Comparison of ENCODE assay signal across 13 mouse cellular contexts in the genomic region with DNA sequence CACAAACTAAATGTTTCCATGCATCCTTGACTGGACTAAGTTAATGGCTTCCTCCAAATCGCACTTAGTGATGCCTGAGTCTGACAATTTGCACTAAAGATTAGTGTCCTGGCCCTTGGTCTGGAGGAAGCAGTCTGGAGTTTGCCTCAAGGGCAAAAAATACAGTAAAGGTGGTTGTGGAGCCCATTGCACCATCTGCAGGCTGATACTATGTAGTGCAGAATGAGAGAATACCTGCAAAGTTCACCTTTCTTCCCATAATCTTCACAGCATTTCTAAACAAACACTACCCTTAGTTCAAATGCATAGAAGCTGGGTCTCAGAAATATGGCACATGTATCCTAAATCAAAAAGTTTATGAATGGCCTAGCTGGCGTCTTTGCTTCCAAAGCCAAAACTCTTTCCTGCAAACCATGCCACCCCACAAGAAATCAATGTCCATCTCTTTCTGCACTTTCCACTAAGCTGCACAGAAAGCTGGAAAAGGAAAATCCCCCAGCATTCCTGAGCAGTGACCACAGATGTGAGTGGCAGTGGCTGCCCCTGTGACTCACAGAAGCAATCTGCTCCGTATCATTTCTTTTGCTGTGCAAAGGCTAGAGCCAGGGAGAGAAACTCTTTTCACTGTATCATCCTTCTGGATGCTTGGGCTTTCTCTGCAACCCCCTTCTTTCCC. TPM values are rescaled to one million over a fixed set of nuclear protein-coding genes. Genes with fewer than 3 reads are reported as not detected.
DNase-seq lines count a peak whose midpoint lies in the region; ATAC-seq and TF ChIP-seq lines count a peak whose summit lies in the region.
"Had no signal": no experiment of that assay in that cellular context is flagged by ENCODE, and none has a peak within 500 bp of the region (broad histone marks: within the 10 kb centered on the region; RNA-seq: fewer than 3 reads in every experiment).

No protein-coding gene starts in this region.

- no peaks in the 10 kb centered on the region for H3K36me3 ChIP-seq in liver, adult 2 months (ENCODE audit: control insufficient read depth, insufficient read depth, low read length)
- no peaks in the 10 kb centered on the region for H3K36me3 ChIP-seq in liver, embryonic 12.5 days
- no peaks in the 10 kb centered on the region for H3K36me3 ChIP-seq in ES-E14 (ENCODE audit: control insufficient read depth, insufficient read depth, low read length, poor library complexity, severe bottlenecking)
- H3K36me3 ChIP-seq: heart, embryonic 13.5 days; lung, embryonic 15.5 days had no signal

- H3K4me2 ChIP-seq in liver, embryonic 12.5 days, result no peak overlapping the region
- H3K4me2 ChIP-seq: heart, embryonic 13.5 days; lung, embryonic 15.5 days had no signal

- TF ChIP-seq POLR2A in liver, adult 2 months (IDR thresholded peaks at IDR 0.05; ENCODE audit: extremely low read depth, insufficient read depth, low read length), result no peak

- H3K27me3 ChIP-seq in liver, adult 2 months (ENCODE audit: control insufficient read depth, insufficient read depth, low read length), result no peaks in the 10 kb centered on the region
- H3K27me3 ChIP-seq in liver, embryonic 12.5 days (replicated peaks), result no peaks in the 10 kb centered on the region
- H3K27me3 ChIP-seq: heart, embryonic 13.5 days; lung, embryonic 15.5 days had no signal

- no peak for ATAC-seq in CD4-positive, CD25-positive, alpha-beta regulatory T cell, adult 4 months
- ATAC-seq in liver, embryonic 12.5 days, result no peak
- ATAC-seq in monocyte, adult 5-6 weeks (replicated peaks; ENCODE audit: insufficient number of reproducible peaks, low FRiP score, low TSS enrichment, poor library complexity, severe bottlenecking), result peak; percentile 53; the same call in 1 of the 2 replicates
- ATAC-seq: inflammation-experienced regulatory T-cells, adult 6 months had no signal

- DNase-seq in CD4-positive, CD25-positive, alpha-beta regulatory T cell, adult 2 months (ENCODE audit: low read depth, low spot score), result peak; percentile 24
- DNase-seq in liver, adult 2 months (ENCODE audit: extremely low read depth, low read depth, low spot score), result no peak
- no peak for DNase-seq in ES-E14 (ENCODE audit: low read depth, low spot score)
- DNase-seq in cerebellum, adult 11-12 months, result no peak
- no peak for DNase-seq in kidney, postnatal 25 days

- no peak overlapping the region for H3K9ac ChIP-seq in liver, adult 2 months (ENCODE audit: low read depth, low read length)
- no peak overlapping the region for H3K9ac ChIP-seq in liver, embryonic 12.5 days
- no peak overlapping the region for H3K9ac ChIP-seq in ES-E14 (ENCODE audit: insufficient read depth, low read depth, low read length, poor library complexity, severe bottlenecking)
- H3K9ac ChIP-seq: heart, embryonic 13.5 days; lung, embryonic 15.5 days had no signal

- H3K4me3 ChIP-seq in liver, adult 2 months (ENCODE audit: insufficient read depth, low read depth, low read length), result no peak overlapping the region
- no peak overlapping the region for H3K4me3 ChIP-seq in liver, embryonic 12.5 days
- H3K4me3 ChIP-seq in ES-E14 (ENCODE audit: insufficient read depth in 1 of 2, low read depth in 1 of 2, low read length in 2 of 2, poor library complexity in 1 of 2, severe bottlenecking in 1 of 2), result no peak overlapping the region
- H3K4me3 ChIP-seq: heart, embryonic 13.5 days; lung, embryonic 15.5 days had no signal

- no peak overlapping the region for H3K27ac ChIP-seq in liver, adult 2 months (replicated peaks; ENCODE audit: insufficient read depth, low read depth, low read length)
- H3K27ac ChIP-seq in liver, embryonic 12.5 days, result no peak overlapping the region
- H3K27ac ChIP-seq in ES-E14 (ENCODE audit: insufficient read depth, low read depth, low read length, poor library complexity, severe bottlenecking), result no peak overlapping the region
- H3K27ac ChIP-seq: heart, embryonic 13.5 days; lung, embryonic 15.5 days had no signal

- H3K4me1 ChIP-seq in liver, adult 2 months (ENCODE audit: control insufficient read depth, insufficient read depth, low read length), result no peaks in the 10 kb centered on the region
- H3K4me1 ChIP-seq in liver, embryonic 12.5 days, result no peaks in the 10 kb centered on the region
- H3K4me1 ChIP-seq in ES-E14 (ENCODE audit: control insufficient read depth in 2 of 2, insufficient read depth in 2 of 2, low read length in 2 of 2, poor library complexity in 1 of 2), result no peaks in the 10 kb centered on the region
- H3K4me1 ChIP-seq: heart, embryonic 13.5 days; lung, embryonic 15.5 days had no signal

- 58% methylated on average over 3 of the region's 3 CpGs for WGBS in liver, adult 2 months
- WGBS in liver, embryonic 12.5 days (ENCODE audit: insufficient replicate concordance), result 47% methylated on average over 3 of the region's 3 CpGs

- in situ Hi-C loops in ES-E14 (cut with MboI; ENCODE audit: low sequenced_read_pairs in 2 of 2, unreplicated experiment in 2 of 2), result loop anchor here in 1 of 2 experiments (25.0 kb wide), 1 partner anchor 167 kb away; no protein-coding TSS in a partner anchor

- no peaks in the 10 kb centered on the region for H3K9me3 ChIP-seq in liver, embryonic 12.5 days (replicated peaks)
- no peaks in the 10 kb centered on the region for H3K9me3 ChIP-seq in ES-E14 (ENCODE audit: control insufficient read depth, insufficient read depth, low read depth, low read length)
- H3K9me3 ChIP-seq: lung, embryonic 15.5 days had no signal

- H3K79me2 ChIP-seq in liver, adult 2 months (ENCODE audit: control insufficient read depth, insufficient read depth, low read length), result no peaks in the 10 kb centered on the region

- peak; percentile 35 for TF ChIP-seq CTCF in liver, adult 2 months (IDR thresholded peaks at IDR 0.05; ENCODE audit: low read depth, low read length)

TF ChIP-seq in ES-E14, 5 proteins besides CTCF, POLR2A, EP300 and RAD21:
- TF ChIP-seq CHD2 (IDR thresholded peaks at IDR 0.05; ENCODE audit: low read depth, low read length), result no peak
- TF ChIP-seq ZC3H11A (IDR thresholded peaks at IDR 0.05; ENCODE audit: borderline replicate concordance, low read depth, low read length), result peak; percentile 59; the same call in 1 of the 2 replicates

RNA-seq across cellular contexts. Expression of gene Wfdc21, which starts 17.8 kb away (rescaled TPM):
- polyA plus RNA-seq in CD4-positive, CD25-positive, alpha-beta regulatory T cell, adult 4 months (2017; shearing (Covaris generic)), result not detected
- total RNA-seq in liver, adult 2 months (2014; rRNA removed), result 1,058 and 3,004 TPM in 2 replicates
- 2,463 and 2,494 TPM in 2 replicates for polyA plus RNA-seq in liver, adult 2 months (2012; rRNA removed)
- polyA plus RNA-seq in liver, embryonic 12.5 days (2016; fragmentation: Nextera tagmentation; extraction: Ambion mirVana), result 3.3 and 4.1 TPM in 2 replicates
- total RNA-seq in ES-E14 (2012; rRNA removed), result not detected in 2 replicates
- total RNA-seq in monocyte, adult 5-6 weeks (2017), result 0.95 TPM in 1 of 3 replicates, not detected in the others
- polyA plus RNA-seq: embryonic facial prominence, embryonic 11.5 days; heart, embryonic 13.5 days; inflammation-experienced regulatory T-cells, adult 6 months had no signal

RNA-seq across cellular contexts. Expression of gene Wfdc18, which starts 20.1 kb away (rescaled TPM):
- not detected for polyA plus RNA-seq in CD4-positive, CD25-positive, alpha-beta regulatory T cell, adult 4 months (2017; shearing (Covaris generic))
- total RNA-seq in liver, adult 2 months (2014; rRNA removed), result not detected in 2 replicates
- polyA plus RNA-seq in liver, adult 2 months (2012; rRNA removed), result not detected in 2 replicates
- not detected in 2 replicates for polyA plus RNA-seq in liver, embryonic 12.5 days (2016; fragmentation: Nextera tagmentation; extraction: Ambion mirVana)
- total RNA-seq in ES-E14 (2012; rRNA removed), result not detected in 2 replicates
- total RNA-seq in monocyte, adult 5-6 weeks (2017), result 4.7 TPM in 1 of 3 replicates, not detected in the others
- total RNA-seq: adrenal gland, postnatal 36 days had no signal
- polyA plus RNA-seq: embryonic facial prominence, embryonic 11.5 days; inflammation-experienced regulatory T-cells, adult 6 months had no signal

RNA-seq across cellular contexts. Expression of gene Heatr6, which starts 24.6 kb away (rescaled TPM):
- polyA plus RNA-seq in CD4-positive, CD25-positive, alpha-beta regulatory T cell, adult 4 months (2017; shearing (Covaris generic)), result 10 to 100 TPM; 34.2 to 44.9 TPM
- 6.5 and 8.9 TPM in 2 replicates for total RNA-seq in liver, adult 2 months (2014; rRNA removed)
- 9.7 and 9.8 TPM in 2 replicates for polyA plus RNA-seq in liver, adult 2 months (2012; rRNA removed)
- 9.7 and 10.4 TPM in 2 replicates for polyA plus RNA-seq in liver, embryonic 12.5 days (2016; fragmentation: Nextera tagmentation; extraction: Ambion mirVana)
- total RNA-seq in ES-E14 (2012; rRNA removed), result 16.7 and 19.5 TPM in 2 replicates
- 12.9 to 19.4 TPM (median 16.7 TPM) in 3 replicates for total RNA-seq in monocyte, adult 5-6 weeks (2017)

RNA-seq across cellular contexts. Expression of gene Wfdc17, which starts 25.1 kb away (rescaled TPM):
- not detected for polyA plus RNA-seq in CD4-positive, CD25-positive, alpha-beta regulatory T cell, adult 4 months (2017; shearing (Covaris generic))
- 40.9 and 46.0 TPM in 2 replicates for total RNA-seq in liver, adult 2 months (2014; rRNA removed)
- 8.0 and 19.9 TPM in 2 replicates for polyA plus RNA-seq in liver, adult 2 months (2012; rRNA removed)
- 4.5 and 6.1 TPM in 2 replicates for polyA plus RNA-seq in liver, embryonic 12.5 days (2016; fragmentation: Nextera tagmentation; extraction: Ambion mirVana)
- total RNA-seq in ES-E14 (2012; rRNA removed), result not detected in 2 replicates
- total RNA-seq in monocyte, adult 5-6 weeks (2017), result 8.1 to 15.4 TPM (median 14.2 TPM) in 3 replicates

Comparison
In these comparisons a context has a peak if more than half of its experiments do, and no peak if none do; other contexts are left out.
1. RNA of gene Wfdc21, which starts 17.8 kb away (total RNA-seq): 1,058 to 3,004 TPM in liver, adult 2 months; 0.95 TPM in monocyte, adult 5-6 weeks and not detected in ES-E14; every median in the first group is over 100 times any median in the second.